In genomic region chr4:72865371-72866075, GRCm38 (mm10) we compare ENCODE assay signal across 28 mouse cellular contexts. TPM values are rescaled to one million over a fixed set of nuclear protein-coding genes. Genes with fewer than 3 reads are reported as not detected.
DNase-seq lines count a peak whose midpoint lies in the region; ATAC-seq and TF ChIP-seq lines count a peak whose summit lies in the region.
"Had no signal": no experiment of that assay in that cellular context is flagged by ENCODE, and none has a peak within 500 bp of the region (broad histone marks: within the 10 kb centered on the region; RNA-seq: fewer than 3 reads in every experiment).

No protein-coding gene starts in this region.

- no peaks in the 10 kb centered on the region for H3K36me3 ChIP-seq in embryonic facial prominence, embryonic 14.5 days (ENCODE audit: control insufficient read depth, insufficient read depth, low read length)
- H3K36me3 ChIP-seq in embryonic facial prominence, embryonic 10.5 days (replicated peaks), result no peaks in the 10 kb centered on the region
- H3K36me3 ChIP-seq in stomach, embryonic 14.5 days (ENCODE audit: control insufficient read depth, insufficient read depth, low read length), result no peaks in the 10 kb centered on the region
- H3K36me3 ChIP-seq in stomach, postnatal 0 days (ENCODE audit: control insufficient read depth, insufficient read depth, low read length), result no peaks in the 10 kb centered on the region
- H3K36me3 ChIP-seq: embryonic facial prominence, embryonic 15.5 days; hindbrain, embryonic 13.5 days; midbrain, embryonic 15.5 days; neural tube, embryonic 12.5 days had no signal

- H3K27ac ChIP-seq in embryonic facial prominence, embryonic 14.5 days (replicated peaks; ENCODE audit: low read depth, low read length), result no peak overlapping the region
- H3K27ac ChIP-seq in embryonic facial prominence, embryonic 10.5 days (replicated peaks), result no peak overlapping the region
- H3K27ac ChIP-seq in stomach, embryonic 14.5 days (ENCODE audit: low read length), result no peak overlapping the region
- H3K27ac ChIP-seq in stomach, postnatal 0 days (replicated peaks), result no peak overlapping the region
- H3K27ac ChIP-seq: embryonic facial prominence, embryonic 15.5 days; gastrocnemius, adult 2 months; hindbrain, embryonic 13.5 days; left cerebral cortex, adult 2 months; midbrain, embryonic 15.5 days; neural tube, embryonic 12.5 days had no signal

- 65% methylated on average over 2 of the region's 2 CpGs for WGBS in embryonic facial prominence, embryonic 14.5 days
- 89% methylated on average over 2 of the region's 2 CpGs for WGBS in embryonic facial prominence, embryonic 10.5 days
- WGBS in stomach, embryonic 14.5 days, result 56% methylated on average over 2 of the region's 2 CpGs
- 38% methylated on average over 2 of the region's 2 CpGs for WGBS in stomach, postnatal 0 days

- peak; percentile 43 for DNase-seq in embryonic facial prominence, embryonic 14.5 days (ENCODE audit: low spot score)
- no peak for DNase-seq in embryonic facial prominence, embryonic 10.5 days (ENCODE audit: low spot score)
- DNase-seq in kidney, postnatal 14 days, result peak; percentile 5
- no peak for DNase-seq in kidney, adult 18-20 months
- DNase-seq in stomach, postnatal 0 days (ENCODE audit: low spot score), result no peak
- no peak for DNase-seq in left cerebral cortex, postnatal 25 days (ENCODE audit: low spot score in 2 of 2)
- DNase-seq: adrenal gland, postnatal 10 days; cerebellum, adult 18-20 months; cerebellum, postnatal 14 days; gastrocnemius, adult 2 months; layer of hippocampus, adult 9-11 months; liver, postnatal 0 days; lung, postnatal 36 days; right cerebral cortex, postnatal 4 days; thymus, adult 2 months; thymus, postnatal 4 days had no signal

- no peak for TF ChIP-seq EP300 in stomach, postnatal 0 days (optimal IDR thresholded peaks at IDR 0.05)

- ATAC-seq in embryonic facial prominence, embryonic 14.5 days (ENCODE audit: low read depth), result peak; percentile 55; the same call in 1 of the 2 replicates
- ATAC-seq in stomach, embryonic 14.5 days (ENCODE audit: insufficient number of reproducible peaks, insufficient read depth, low FRiP score, low read depth), result peak; percentile 42; the same call in 1 of the 2 replicates
- no peak for ATAC-seq in stomach, postnatal 0 days (ENCODE audit: low FRiP score, low TSS enrichment)
- ATAC-seq: forebrain, embryonic 14.5 days; liver, postnatal 0 days; midbrain, embryonic 15.5 days had no signal

- no peak overlapping the region for H3K9ac ChIP-seq in embryonic facial prominence, embryonic 14.5 days (ENCODE audit: low read depth, low read length)
- no peak overlapping the region for H3K9ac ChIP-seq in stomach, embryonic 14.5 days (replicated peaks; ENCODE audit: low read depth, low read length)
- H3K9ac ChIP-seq in stomach, postnatal 0 days (ENCODE audit: low read length), result no peak overlapping the region
- H3K9ac ChIP-seq: embryonic facial prominence, embryonic 15.5 days; hindbrain, embryonic 13.5 days; liver, postnatal 0 days; midbrain, embryonic 15.5 days; neural tube, embryonic 12.5 days had no signal

- no peaks in the 10 kb centered on the region for H3K9me3 ChIP-seq in embryonic facial prominence, embryonic 14.5 days (ENCODE audit: control insufficient read depth, low read length)
- no peaks in the 10 kb centered on the region for H3K9me3 ChIP-seq in embryonic facial prominence, embryonic 10.5 days
- H3K9me3 ChIP-seq in stomach, embryonic 14.5 days (ENCODE audit: control insufficient read depth, low read depth, low read length), result no peaks in the 10 kb centered on the region
- H3K9me3 ChIP-seq in stomach, postnatal 0 days (ENCODE audit: control insufficient read depth, low read length), result no peaks in the 10 kb centered on the region
- H3K9me3 ChIP-seq: embryonic facial prominence, embryonic 15.5 days; hindbrain, embryonic 13.5 days; midbrain, embryonic 15.5 days; neural tube, embryonic 12.5 days had no signal

- intact Hi-C loops in left cerebral cortex, postnatal 25 days (cut with DNase I), result no loop called here

- no peak for TF ChIP-seq CTCF in stomach, postnatal 0 days (IDR thresholded peaks at IDR 0.05; ENCODE audit: low read depth)

- no peak overlapping the region for H3K4me3 ChIP-seq in embryonic facial prominence, embryonic 14.5 days (ENCODE audit: low read depth, low read length)
- no peak overlapping the region for H3K4me3 ChIP-seq in embryonic facial prominence, embryonic 10.5 days
- H3K4me3 ChIP-seq in stomach, embryonic 14.5 days (ENCODE audit: low read depth, low read length), result no peak overlapping the region
- H3K4me3 ChIP-seq in stomach, postnatal 0 days (ENCODE audit: low read depth, low read length), result no peak overlapping the region
- H3K4me3 ChIP-seq: embryonic facial prominence, embryonic 15.5 days; gastrocnemius, adult 2 months; hindbrain, embryonic 13.5 days; left cerebral cortex, adult 2 months; midbrain, embryonic 15.5 days; neural tube, embryonic 12.5 days had no signal

- H3K4me2 ChIP-seq in embryonic facial prominence, embryonic 14.5 days (ENCODE audit: low read depth, low read length), result no peak overlapping the region
- no peak overlapping the region for H3K4me2 ChIP-seq in stomach, embryonic 14.5 days (replicated peaks; ENCODE audit: low read depth, low read length)
- H3K4me2 ChIP-seq in stomach, postnatal 0 days (replicated peaks; ENCODE audit: low read depth), result no peak overlapping the region
- H3K4me2 ChIP-seq: embryonic facial prominence, embryonic 15.5 days; hindbrain, embryonic 13.5 days; liver, embryonic 11.5 days; midbrain, embryonic 15.5 days; neural tube, embryonic 12.5 days had no signal

- H3K27me3 ChIP-seq in embryonic facial prominence, embryonic 14.5 days (replicated peaks; ENCODE audit: control insufficient read depth, insufficient read depth, low read length), result no peaks in the 10 kb centered on the region
- H3K27me3 ChIP-seq in embryonic facial prominence, embryonic 10.5 days (replicated peaks; ENCODE audit: low read depth, poor library complexity, severe bottlenecking), result no peaks in the 10 kb centered on the region
- no peaks in the 10 kb centered on the region for H3K27me3 ChIP-seq in stomach, embryonic 14.5 days (ENCODE audit: control insufficient read depth, insufficient read depth, low read length)
- H3K27me3 ChIP-seq in stomach, postnatal 0 days (ENCODE audit: control insufficient read depth, insufficient read depth, low read length), result no peaks in the 10 kb centered on the region
- H3K27me3 ChIP-seq: embryonic facial prominence, embryonic 15.5 days; hindbrain, embryonic 13.5 days; midbrain, embryonic 15.5 days; neural tube, embryonic 12.5 days had no signal

- H3K4me1 ChIP-seq in embryonic facial prominence, embryonic 14.5 days (ENCODE audit: control insufficient read depth, insufficient read depth, low read length), result peaks cover 4% of the 10 kb centered on the region; the same call in 1 of the 2 replicates
- no peaks in the 10 kb centered on the region for H3K4me1 ChIP-seq in embryonic facial prominence, embryonic 10.5 days
- no peaks in the 10 kb centered on the region for H3K4me1 ChIP-seq in stomach, embryonic 14.5 days (ENCODE audit: control insufficient read depth, insufficient read depth, low read length)
- H3K4me1 ChIP-seq in stomach, postnatal 0 days (replicated peaks; ENCODE audit: control insufficient read depth, insufficient read depth), result no peaks in the 10 kb centered on the region
- H3K4me1 ChIP-seq: embryonic facial prominence, embryonic 15.5 days; hindbrain, embryonic 13.5 days; midbrain, embryonic 15.5 days; neural tube, embryonic 12.5 days had no signal

RNA-seq across cellular contexts. Expression of gene Aldoart1, which starts 13.1 kb away (rescaled TPM):
- polyA plus RNA-seq in embryonic facial prominence, embryonic 14.5 days (2014; fragmentation: Nextera tagmentation; extraction: Ambion mirVana), result 0.11 TPM in 1 of 2 replicates, not detected in the other
- 0.09 TPM in 1 of 2 replicates, not detected in the other for polyA plus RNA-seq in embryonic facial prominence, embryonic 10.5 days (2016; fragmentation: Nextera tagmentation; extraction: Ambion mirVana)
- polyA plus RNA-seq in stomach, embryonic 14.5 days (2014; fragmentation: Nextera tagmentation; extraction: Ambion mirVana), result not detected in 2 replicates
- polyA plus RNA-seq in stomach, postnatal 0 days (2015; fragmentation: Nextera tagmentation; extraction: Ambion mirVana), result not detected in 2 replicates
- total RNA-seq in left cerebral cortex, postnatal 25 days (2021), result under 1 TPM; 0.16 TPM
- total RNA-seq: adrenal gland, postnatal 10 days; heart, adult 8-10 months; megakaryocyte-erythroid progenitor cell, adult 5-6 weeks had no signal
- polyA plus RNA-seq: embryonic facial prominence, embryonic 15.5 days; heart, embryonic 14.5 days; hindbrain, embryonic 13.5 days; limb, embryonic 11.5 days; liver, embryonic 11.5 days; liver, postnatal 0 days; midbrain, embryonic 15.5 days; neural tube, embryonic 12.5 days; thymus, adult 2 months had no signal

Comparison
In these comparisons a context has a peak if more than half of its experiments do, and no peak if none do; other contexts are left out.
1. DNase-seq: peak in embryonic facial prominence, embryonic 14.5 days (single experiment) and kidney, postnatal 14 days (single experiment); none in embryonic facial prominence, embryonic 10.5 days (single experiment), kidney, adult 18-20 months (single experiment), stomach, postnatal 0 days (single experiment) and left cerebral cortex, postnatal 25 days (0 of 2).